Mouse (Mus musculus) bone marrow macrophage, adult 2 months (primary cell): Measurements from ENCODE around the gene Kcna3.

Experiments used
- CTCF ChIP-seq: IDR thresholded peaks from 2 replicates; pipeline ENCODE4 v1.5.1; 2012; ENCODE audit warnings: low read depth, mild to moderate bottlenecking, low read length, moderate library complexity
- POLR2A ChIP-seq: IDR thresholded peaks from 2 replicates; pipeline ENCODE4 v1.6.1; 2012; ENCODE audit warnings: mild to moderate bottlenecking, low read depth, low read length, borderline replicate concordance

- TF ChIP-seq CTCF (no peak), POLR2A (no peak)
These were observed 45.3 kb downstream of the Kcna3 start for GRCm38 (mm10) chr3:107081227-107081626.
